Mouse (Mus musculus) kidney, adult 2 months (tissue): Measurements from ENCODE around the gene Igsf9b. TPM values are rescaled to one million over a fixed set of nuclear protein-coding genes. Genes with fewer than 3 reads are reported as not detected.

ENCODE experiments used
- DNase-seq: peaks from one replicate; pipeline ENCODE4 v3.0.0; 2021
- H3K27ac ChIP-seq: fragments of 200-500 bp; 2 replicates; pipeline ENCODE4 v1.5.1; 2012; ENCODE audit warnings: low read depth, low read length, control low read depth, inconsistent platforms; ENCODE audit not compliant: insufficient read depth
- H3K27me3 ChIP-seq: fragments of 200-500 bp; replicated peaks from 2 replicates; pipeline ENCODE4 v1.6.1; 2012; ENCODE audit warnings: mild to moderate bottlenecking, moderate library complexity, low read length, inconsistent platforms; ENCODE audit not compliant: control insufficient read depth, insufficient read depth
- H3K36me3 ChIP-seq: fragments of 200-500 bp; 2 replicates; pipeline ENCODE4 v1.6.1; 2012; ENCODE audit warnings: mild to moderate bottlenecking, moderate library complexity, low read length, inconsistent platforms; ENCODE audit not compliant: control insufficient read depth, insufficient read depth
- H3K4me1 ChIP-seq: fragments of 200-500 bp; 2 replicates; pipeline ENCODE4 v1.6.1; 2011; ENCODE audit warnings: low read length; ENCODE audit not compliant: control insufficient read depth, insufficient read depth
- H3K4me3 ChIP-seq: fragments of 200-500 bp; 2 replicates; pipeline ENCODE4 v1.5.1; 2011; ENCODE audit warnings: mild to moderate bottlenecking, low read depth, low read length, control low read depth; ENCODE audit not compliant: insufficient read depth
- CTCF ChIP-seq: fragments of 200-500 bp; conservative IDR thresholded peaks from 2 replicates; pipeline ENCODE4 v1.5.1; 2011; ENCODE audit warnings: low read depth, mild to moderate bottlenecking, control low read depth, low read length, moderate library complexity, mixed read lengths; ENCODE audit not compliant: insufficient read depth, insufficient read length
- POLR2A ChIP-seq: fragments of 200-500 bp; IDR thresholded peaks from one replicate; pipeline ENCODE4 v1.6.1; 2011; ENCODE audit warnings: low read depth, low read length, control low read depth
- WGBS: fragments of 180-500 bp; shearing (Covaris S2); methylation state at CpG from one replicate; pipeline ENCODE4 v1.1.7; 2018; 5-methylcytosine and 5-hydroxymethylcytosine counted together
- polyA plus RNA-seq: library from polyadenylated mRNA; depleted of rRNA; stranded (reverse); fragments of >200 nt; gene quantifications from 2 replicates; pipeline ENCODE4 v1.2.3, GENCODE M21; 2012

Gene Igsf9b
- polyA plus RNA-seq, 1 experiment = 0.52 TPM

DNA sequence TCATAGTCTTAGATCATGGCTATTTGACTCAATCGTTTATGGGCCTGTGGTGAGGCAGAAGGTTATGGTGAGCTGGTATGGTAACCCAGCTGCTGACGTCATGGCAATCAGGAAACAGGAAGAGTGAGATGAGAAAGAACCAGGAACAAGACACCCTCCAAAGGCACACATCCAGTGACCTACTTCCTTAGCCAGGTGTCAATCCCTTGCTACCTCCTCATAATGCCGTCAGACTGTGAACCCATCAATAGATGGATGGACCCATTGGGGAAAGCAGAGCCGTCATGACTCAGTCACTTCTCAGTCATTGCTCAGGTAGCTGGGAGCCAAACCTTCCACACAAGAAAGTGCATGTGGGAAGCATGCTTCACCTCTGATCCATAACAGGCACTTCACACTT is 30.5 kb upstream of the Igsf9b start:
- no peak for TF ChIP-seq POLR2A
- TF ChIP-seq CTCF = no peak
- no peak for DNase-seq
- Histone ChIP-seq H3K27ac (no peak overlapping the region), H3K36me3 (no peaks in the 10 kb centered on the region), H3K4me1 (no peaks in the 10 kb centered on the region), H3K4me3 (no peak overlapping the region), H3K27me3 (no peaks in the 10 kb centered on the region)
- WGBS = 77% methylated on average over 4 of the region's 4 CpGs

DNA sequence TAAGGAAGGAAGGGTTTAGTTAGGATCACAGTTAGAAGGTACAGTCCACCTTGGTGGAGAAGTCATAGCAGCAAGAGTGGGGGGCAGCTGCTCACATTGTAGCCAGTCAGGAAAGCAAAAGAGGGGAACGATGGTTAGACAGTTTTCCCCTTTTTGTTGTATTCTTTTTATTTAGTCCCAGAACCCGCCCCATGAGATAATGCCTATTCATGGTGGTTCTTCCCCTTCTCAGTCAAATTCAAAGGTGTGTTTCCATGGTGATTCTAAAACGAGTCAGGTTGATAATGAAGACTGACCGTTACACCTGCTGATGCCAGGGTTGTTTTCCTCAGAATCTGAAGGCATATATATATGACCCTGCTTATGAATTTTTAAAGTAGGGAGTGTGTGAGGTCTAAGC is 29.7 kb upstream of the Igsf9b start:
- 81% methylated on average over 4 of the region's 4 CpGs for WGBS

DNA sequence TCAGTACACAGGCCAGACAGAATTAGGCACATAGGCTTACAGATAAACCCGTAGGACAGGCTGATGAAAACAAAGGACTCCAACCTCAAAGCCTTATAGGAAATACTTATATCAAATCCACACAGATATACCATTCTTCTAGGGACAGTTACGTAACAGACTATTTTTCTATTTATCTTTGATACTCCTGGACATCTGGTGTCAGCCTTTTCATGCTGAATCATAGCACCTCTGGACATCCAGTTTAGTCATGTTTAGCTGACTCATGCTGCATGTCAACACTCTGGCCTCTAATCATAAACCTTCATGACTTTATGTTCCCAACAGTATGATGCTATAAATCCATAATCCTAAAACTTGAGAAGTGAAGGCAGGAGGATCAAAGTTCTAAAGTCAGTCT is 29.1 kb upstream of the Igsf9b start:
- H3K27me3 ChIP-seq = no peaks in the 10 kb centered on the region
- WGBS = 86% methylated on average over 2 of the region's 2 CpGs
- H3K27ac ChIP-seq = no peak overlapping the region
- H3K4me1 ChIP-seq = no peaks in the 10 kb centered on the region
- H3K4me3 ChIP-seq = no peak overlapping the region
- no peaks in the 10 kb centered on the region for H3K36me3 ChIP-seq
- TF ChIP-seq POLR2A = no peak
- TF ChIP-seq CTCF = no peak
- DNase-seq = no peak

More for the DNA sequence above, 29.7 kb upstream of the Igsf9b start:
- Histone ChIP-seq H3K36me3 (no peaks in the 10 kb centered on the region), H3K27me3 (no peaks in the 10 kb centered on the region), H3K4me3 (no peak overlapping the region), H3K4me1 (no peaks in the 10 kb centered on the region), H3K27ac (no peak overlapping the region)
- DNase-seq = no peak
- TF ChIP-seq POLR2A (no peak), CTCF (no peak)

DNA sequence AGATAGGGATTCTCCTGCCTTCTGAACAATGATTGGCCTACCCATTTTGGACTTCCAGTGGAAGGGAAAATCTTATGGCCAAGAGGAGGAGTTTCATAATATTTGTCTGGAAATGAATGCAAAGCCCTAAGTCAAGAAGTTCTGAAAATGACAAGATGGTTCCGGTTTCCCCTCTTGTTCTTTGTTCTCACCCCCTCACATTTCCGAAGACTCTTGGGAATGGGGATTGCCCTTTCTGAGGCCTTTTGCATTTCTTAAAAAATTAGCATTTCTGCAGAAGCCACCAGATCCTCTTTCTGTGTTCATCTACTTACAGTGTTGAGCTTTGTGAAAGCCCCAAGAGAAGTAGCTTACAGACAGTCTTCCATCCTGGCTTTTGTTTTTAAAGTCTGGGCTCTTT is 27.1 kb upstream of the Igsf9b start:
- Histone ChIP-seq H3K27me3 (no peaks in the 10 kb centered on the region), H3K4me3 (no peak overlapping the region), H3K36me3 (no peaks in the 10 kb centered on the region), H3K27ac (no peak overlapping the region), H3K4me1 (no peaks in the 10 kb centered on the region)
- no peak for DNase-seq
- 73% methylated on average over 2 of the region's 2 CpGs for WGBS
- TF ChIP-seq CTCF (no peak), POLR2A (no peak)

DNA sequence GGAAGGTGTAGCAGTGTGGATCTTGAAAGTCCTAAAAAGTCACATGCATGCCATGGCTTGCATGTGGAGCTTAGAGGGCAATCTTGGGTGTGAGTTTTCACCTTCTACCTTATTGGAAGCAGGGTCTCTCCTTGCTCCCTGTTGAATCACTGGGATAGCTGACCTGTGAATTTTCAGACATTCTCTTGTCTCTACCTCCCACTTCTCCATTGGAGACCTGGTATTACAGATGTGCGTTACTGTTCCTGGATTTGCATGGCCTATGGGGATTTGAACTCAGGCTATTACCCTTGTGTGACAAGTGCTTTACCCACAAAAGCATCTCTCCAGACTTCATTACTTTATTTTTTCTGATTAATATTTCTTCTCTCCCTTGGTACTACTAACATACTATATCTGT is 26.1 kb upstream of the Igsf9b start:
- Histone ChIP-seq H3K27me3 (no peaks in the 10 kb centered on the region), H3K36me3 (no peaks in the 10 kb centered on the region), H3K4me3 (no peak overlapping the region), H3K4me1 (no peaks in the 10 kb centered on the region), H3K27ac (no peak overlapping the region)
- DNase-seq = no peak
- TF ChIP-seq POLR2A (no peak), CTCF (no peak)
- 93% methylated on average over 1 of the region's 1 CpGs for WGBS

DNA sequence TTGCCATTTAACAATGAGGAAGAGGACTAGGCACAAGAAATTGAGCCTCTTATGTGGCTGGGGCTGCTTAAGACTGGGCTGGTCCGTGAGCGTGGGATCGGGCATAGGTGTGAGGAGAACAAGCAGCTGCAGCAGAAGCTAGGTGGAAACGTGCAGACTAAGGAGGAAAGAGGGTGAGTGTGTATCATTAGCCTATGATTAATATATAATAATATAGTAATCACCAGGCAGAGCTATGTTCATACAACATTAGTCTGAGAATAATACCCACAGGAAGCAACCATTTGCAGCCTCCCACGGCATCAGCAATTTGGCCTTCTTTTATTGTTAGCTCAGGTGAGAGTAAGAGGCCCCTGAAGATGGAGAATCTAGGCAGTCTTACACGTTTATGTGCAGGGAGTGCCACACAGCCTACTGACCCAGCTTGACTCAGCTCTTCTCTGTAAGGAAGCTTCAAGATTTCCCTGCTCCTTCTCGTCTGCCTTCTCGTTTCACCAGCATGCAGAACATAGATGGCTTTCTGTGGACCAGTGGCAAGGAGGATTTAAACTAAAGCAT is 22.6 kb upstream of the Igsf9b start:
- WGBS = 73% methylated on average over 8 of the region's 8 CpGs

DNA sequence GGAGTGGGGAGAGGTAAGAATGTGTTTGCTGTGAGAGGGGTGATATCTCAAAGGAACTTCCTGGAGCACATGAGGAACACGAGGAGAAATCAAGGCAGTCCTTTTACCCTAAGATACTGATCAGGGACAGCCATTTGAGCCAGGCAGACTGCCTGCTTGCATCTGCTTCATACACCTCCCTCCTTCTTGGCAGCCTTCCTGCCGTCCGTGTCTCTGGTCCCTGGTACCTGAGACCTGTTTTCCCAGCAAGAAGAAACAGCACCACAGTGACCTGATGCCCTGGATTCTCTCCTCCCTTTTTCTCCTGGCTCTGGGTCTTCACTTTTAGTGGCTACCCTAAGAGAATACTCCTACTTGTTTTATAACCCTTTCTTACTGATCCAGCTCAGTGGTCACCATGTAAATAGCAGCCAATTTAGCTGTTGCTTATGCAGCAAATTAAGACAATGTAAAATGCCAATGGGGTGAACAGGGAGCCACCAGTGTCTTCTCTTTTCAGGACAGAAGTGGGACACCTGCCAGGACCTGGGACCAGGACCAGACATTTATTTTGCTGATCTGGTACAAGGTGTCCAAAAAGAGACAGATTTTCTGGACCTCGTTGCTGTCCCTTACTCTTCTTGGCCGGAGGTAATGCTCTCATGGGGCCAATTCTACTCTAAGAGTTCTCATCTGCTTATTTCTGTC is 21.5 kb upstream of the Igsf9b start:
- Histone ChIP-seq H3K27me3 (no peaks in the 10 kb centered on the region), H3K27ac (no peak overlapping the region), H3K36me3 (no peaks in the 10 kb centered on the region), H3K4me1 (no peaks in the 10 kb centered on the region), H3K4me3 (no peak overlapping the region)
- DNase-seq = no peak
- TF ChIP-seq CTCF = no peak
- TF ChIP-seq POLR2A = no peak
- WGBS = 44% methylated on average over 5 of the region's 5 CpGs

More for the DNA sequence above, 22.6 kb upstream of the Igsf9b start:
- Histone ChIP-seq H3K36me3 (no peaks in the 10 kb centered on the region), H3K27me3 (no peaks in the 10 kb centered on the region), H3K4me3 (no peak overlapping the region), H3K4me1 (no peaks in the 10 kb centered on the region), H3K27ac (no peak overlapping the region)
- TF ChIP-seq POLR2A (no peak), CTCF (no peak)
- no peak for DNase-seq

DNA sequence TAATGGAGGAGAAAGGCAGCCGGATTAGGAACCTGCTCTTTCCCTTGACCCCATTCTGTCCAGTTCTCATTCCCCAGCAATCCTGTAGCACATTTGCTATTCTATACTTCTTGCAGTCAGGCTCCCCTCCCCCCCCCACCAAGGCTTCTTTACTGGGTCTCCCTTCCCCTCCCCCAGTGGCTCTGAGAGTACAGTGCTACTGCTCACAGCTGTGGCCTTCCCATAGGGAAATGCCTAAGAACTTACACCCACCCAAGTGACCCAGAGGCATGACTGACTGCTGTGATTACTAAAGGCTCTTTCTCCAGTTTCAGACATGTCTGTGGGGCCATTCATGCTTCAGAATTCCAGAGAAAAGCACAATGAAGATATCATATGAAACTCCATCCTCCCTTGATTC is 20.0 kb upstream of the Igsf9b start:
- WGBS = 59% methylated on average over 1 of the region's 1 CpGs
- Histone ChIP-seq H3K4me1 (no peaks in the 10 kb centered on the region), H3K4me3 (no peak overlapping the region), H3K36me3 (no peaks in the 10 kb centered on the region), H3K27ac (no peak overlapping the region), H3K27me3 (no peaks in the 10 kb centered on the region)
- TF ChIP-seq CTCF (no peak), POLR2A (no peak)
- no peak for DNase-seq
